Mouse (Mus musculus) B cell, adult 2 months (primary cell): ENCODE data around the gene Fam222b.

Experiments
- DNase-seq, 2 experiments: peaks; one replicate each; pipeline ENCODE4 v3.0.0; 2022

The Fam222b gene

DNA sequence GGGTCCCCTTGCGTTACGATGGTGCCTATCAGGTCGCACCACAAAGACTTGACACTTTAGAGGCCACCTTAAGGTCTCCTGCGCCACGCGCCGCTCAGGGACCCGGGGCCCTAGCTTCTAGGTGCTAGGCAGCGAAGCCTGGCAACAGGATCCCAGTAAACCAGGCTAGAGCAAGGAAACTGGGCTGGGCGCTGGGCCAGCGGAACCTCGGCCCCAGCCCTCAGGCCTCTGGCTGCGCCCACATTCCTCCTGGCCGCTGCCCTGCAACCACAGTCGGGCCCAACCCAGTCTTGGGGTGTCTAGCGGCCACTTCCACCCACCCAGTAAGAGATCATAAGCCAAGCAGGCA lies 71.3 kb downstream of the Fam222b start:
- no peak for DNase-seq

DNA sequence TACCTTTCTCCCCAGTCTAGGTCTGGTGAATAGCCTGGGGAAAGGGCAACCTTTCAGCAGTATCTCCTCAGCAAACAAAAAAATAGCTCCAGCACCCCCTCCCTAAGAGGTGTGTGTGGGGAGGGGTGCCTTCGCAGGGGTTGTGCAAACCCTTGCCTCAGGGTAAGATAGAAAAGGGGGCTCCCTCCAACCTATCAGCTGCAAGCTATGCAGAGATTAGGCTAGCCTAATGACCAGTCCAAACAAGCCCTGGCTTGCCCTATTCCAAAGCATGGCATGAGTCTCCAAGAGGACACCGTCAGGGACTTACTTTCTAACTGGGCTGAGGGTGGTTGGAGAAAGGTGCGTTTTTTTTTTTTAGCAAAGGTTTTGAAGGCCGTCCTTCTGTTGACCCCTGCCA lies 71.7 kb downstream of the Fam222b start:
- DNase-seq = no peak

DNA sequence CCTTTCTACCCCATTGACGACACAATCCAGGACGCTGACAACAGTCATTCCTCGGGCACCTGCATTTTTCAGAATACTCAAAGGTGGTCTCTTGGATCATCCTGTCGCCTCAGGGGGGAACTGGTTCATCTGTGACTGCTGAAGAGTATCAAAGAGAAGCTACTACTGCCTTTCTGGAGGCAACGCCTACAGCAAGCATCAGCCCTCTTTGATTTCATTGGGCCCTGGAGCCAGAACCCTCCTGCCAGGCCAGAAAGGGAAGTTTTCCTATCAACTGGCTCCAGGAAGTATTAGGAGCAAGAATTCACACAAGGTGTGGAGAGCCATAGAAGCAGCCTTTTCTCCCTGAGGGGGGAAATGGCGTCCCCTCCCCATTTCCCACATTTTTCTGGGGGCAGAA lies 72.2 kb downstream of the Fam222b start:
- no peak for DNase-seq

DNA sequence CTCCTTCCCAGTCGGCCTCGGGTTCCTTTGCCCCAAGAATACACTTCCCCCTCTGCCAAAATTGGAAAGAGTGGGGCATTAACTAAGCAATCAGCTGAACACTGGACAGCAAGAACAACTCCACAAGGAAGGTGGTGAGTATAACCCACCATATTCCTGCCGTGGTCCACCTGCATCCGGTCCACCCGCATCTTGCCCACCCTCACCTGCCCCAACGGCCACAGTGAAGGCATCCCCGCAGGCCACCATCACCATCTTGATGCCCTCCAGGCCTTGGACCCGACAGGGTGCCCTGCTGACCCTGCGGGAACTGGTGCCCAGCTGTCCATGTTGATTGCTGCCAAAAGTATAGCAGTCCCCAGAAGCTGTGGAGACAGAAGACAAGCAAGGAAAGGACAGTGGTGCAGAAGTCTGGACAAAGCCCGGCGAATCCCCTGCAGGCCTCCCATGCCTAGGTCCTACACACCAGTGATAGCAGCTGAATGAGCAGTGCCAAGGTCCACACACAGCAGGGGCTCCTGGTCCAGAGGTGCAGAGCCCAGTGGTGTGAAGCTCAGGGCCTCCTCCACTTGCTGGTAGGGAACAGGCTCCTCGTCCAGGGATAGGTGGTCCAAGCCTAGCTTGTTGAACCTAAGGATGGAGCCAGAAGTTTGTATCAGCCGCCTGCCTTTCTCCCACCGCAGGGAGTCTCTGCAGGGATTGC lies 72.9 kb downstream of the Fam222b start:
- DNase-seq = no peak

DNA sequence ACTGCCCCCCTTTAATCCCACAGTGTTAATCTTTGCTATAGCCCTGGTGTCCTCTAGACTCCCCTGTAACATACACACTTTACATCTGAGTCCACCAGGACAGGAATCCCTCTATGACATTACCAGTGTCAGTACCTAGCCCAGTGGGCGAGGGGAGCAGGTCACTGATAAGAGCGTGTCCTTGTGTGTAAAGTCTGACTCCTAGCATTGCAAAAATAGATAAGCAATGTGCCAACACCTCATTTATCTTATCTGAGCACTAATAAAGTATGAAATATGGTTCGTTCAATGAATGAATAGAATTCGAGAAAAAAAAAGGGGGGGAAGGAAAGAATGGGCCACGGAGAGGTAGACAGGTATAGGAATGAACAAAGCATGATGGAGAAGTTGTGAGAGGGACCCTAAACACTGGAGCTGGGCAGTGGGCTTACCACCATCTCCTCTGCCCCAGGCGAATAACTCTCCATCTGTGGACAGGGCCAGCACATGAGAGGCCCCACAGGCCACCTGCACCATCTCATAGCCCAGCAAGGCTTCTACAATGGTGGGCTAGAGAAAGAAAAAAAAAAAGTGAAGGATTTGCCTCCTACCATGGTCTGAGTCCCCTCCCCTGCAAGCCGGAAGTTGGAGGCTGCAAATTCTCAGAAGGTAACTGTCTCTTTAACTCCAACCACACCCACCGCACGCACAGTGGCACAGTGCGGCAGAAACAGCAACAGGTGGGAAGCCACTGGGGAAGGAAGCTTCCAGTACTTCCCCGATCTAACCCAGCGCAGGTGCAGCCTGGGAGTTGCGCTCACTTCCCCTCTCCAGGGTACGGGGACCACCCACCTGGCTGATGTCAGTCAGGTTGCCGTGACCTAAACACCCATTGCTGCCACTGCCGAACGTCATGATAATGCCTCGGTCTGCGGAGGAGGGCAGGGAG lies 74.3 kb downstream of the Fam222b start:
- DNase-seq = peak; percentile 71 to 77

DNA sequence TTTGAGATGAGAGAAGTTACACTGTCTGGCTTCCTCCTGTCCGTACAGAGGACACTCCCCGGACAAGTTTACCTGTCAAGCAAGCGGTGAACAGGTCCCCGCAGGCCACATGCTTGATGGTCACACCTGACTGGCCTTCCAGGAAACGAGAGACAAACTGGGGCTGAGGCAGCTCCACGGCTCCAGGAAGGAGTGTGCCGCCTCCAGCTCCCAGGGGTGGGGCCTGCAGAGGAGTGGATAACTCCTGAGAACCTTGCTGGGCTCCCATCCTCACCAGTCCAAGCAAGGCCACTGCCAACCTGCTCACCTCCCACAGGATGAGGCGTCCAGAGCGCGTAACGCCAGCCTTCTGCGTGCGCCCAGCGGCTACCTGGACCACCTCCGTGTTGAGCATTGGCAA lies 75.8 kb downstream of the Fam222b start:
- DNase-seq = no peak

DNA sequence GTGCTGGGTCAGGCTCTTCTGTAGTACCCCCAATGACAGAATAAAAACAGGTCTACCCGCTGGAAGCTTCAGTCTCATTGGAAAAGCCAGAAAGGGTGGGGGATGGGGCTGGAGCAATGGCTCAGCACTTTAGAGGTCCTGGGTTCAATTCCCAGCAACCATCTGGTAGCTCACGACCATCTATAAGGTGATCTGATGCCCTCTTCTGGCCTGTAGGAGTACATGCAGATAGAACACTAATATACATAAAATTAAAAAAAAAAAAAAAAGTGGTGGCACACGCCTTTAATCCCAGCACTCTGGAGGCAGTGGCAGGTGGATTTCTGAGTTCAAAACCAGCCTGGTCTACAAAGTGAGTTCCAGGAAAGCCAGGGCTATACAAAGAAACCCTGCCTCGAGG lies 76.9 kb downstream of the Fam222b start:
- no peak for DNase-seq

DNA sequence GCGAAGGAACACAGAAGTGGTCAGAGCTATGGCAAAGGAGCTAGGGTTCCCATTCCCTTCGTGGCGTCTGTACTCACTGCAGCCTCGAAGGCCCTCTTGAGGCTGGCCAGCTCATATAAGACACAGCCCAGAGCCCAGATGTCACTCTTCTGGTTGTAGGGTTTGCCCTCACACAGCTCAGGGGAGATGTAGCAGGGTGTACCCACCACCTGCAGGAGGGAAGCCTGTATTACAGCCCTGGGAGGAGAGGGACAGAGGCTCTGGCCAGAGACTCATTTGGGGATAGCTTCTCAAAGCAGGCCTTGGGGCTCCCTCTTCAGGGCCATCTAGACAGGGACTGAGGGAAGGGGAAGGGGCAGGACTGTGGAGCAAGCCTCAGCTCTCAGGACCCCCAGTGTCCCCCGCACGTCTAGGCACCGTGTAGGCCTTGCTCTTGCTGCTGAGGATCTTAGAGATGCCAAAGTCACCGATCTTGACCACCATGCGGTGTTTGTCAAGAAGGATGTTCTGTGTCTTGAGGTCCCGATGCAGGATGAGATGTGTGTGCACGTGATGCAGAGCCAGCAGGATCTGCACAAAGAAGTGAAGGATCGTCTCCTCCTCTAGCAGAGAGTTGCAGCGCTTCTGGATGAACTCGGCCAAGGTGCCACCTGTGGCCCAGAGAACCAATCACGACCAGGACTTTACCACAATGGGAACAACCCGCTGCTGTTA lies 77.7 kb downstream of the Fam222b start:
- peak; percentile 30 to 42 for DNase-seq

DNA sequence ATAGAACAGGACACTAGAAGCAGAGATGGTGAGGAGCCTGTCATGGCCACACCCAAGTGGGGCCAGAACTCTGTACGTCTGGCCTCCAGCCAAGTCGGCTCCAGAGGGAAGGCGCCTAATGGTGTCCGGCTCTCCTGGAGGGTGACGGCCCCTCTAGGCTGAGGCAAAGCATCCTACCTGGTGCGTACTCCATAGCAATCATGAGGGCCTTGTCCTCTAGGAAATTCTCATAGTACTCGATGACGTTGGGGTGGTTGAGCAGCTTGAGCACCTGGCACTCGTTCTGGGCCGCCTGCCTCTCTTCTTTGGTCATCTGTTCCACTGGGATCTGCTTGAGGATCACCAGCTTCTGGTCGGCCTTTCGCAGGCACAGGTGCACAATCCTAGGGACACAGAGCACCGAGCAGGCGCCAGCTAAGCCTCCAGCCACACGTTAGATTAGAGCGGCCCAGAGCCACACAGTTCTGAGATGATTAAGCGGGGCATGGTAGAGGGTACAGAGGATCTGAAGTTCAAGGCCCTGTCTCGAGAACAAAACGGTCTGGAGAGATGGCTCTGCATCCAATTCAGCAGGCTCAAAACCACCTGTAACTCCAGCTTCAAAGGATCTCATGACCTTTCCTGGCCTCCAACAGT lies 78.4 kb downstream of the Fam222b start:
- DNase-seq = no peak

DNA sequence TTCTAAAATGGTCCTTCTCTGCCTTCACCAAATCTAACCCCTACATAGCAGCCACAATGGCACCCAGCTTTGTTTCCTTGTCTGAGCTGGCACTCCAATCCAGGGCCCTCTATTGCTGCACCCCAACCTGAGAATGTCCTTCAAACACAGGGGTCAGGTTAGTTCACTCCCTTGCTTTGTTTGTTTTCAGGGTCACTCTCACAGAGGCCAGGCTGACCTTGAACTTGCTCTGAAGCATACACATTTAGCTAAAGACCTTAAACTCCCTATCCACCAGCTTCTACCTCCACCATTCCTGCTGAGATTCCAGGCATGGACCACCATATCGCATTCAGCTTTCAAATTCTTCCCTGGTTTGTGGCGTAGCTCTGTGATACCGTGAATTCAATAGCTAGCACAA lies 80.0 kb downstream of the Fam222b start:
- DNase-seq = no peak

DNA sequence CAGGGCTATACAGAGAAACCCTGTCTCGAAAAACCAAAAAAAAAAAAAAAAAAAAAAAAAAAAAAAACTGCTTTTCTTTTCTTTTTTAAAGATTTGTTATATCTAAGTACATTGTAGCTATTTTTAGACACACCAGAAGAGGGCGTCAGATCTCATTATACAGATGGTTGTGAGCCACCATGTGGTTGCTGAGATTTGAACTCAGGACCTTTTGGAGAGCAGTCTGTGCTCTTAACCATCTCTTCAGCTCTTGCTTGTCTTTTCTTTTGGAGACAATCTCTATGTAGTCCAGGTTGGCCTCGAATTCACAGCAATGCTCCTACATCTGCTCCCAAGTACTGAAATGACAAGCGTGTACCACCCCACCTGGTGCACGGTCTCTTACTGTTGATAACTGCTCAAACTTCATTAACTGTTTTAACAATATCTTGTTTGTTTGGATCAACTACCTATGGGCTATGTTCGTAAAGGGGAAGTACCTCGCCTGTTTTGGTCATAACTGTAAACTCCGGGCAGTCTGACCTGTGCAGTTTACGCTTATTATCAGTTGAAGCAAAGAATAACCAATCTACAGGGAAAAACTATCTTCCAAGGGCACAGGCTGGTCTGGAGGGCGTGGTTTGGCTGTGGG lies 81.4 kb downstream of the Fam222b start:
- DNase-seq = no peak

DNA sequence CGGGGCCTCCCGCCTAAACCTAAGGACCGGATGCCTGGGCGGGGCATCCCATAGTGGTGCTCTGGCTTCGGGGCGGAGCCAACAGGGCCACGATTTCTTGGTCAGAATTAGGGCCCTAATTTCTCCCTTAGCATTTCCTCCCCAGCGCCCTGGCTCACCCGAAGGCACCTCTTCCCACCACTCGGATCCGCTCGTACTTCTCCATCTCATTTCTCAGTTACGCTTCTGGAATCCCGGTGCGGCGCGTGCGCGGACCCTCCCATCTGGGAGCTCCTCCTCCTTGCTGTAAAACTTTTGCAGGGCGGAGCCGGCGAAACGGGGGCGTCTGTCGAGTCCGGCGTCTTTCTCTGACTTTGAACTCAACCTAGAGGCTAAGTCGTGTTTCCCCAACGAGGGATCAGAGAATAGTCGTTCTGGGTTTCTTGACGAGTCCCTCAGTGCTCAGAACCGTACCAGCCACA lies 82.0 kb downstream of the Fam222b start, which contains the start of the genes Nek8 and Tlcd1:
Gene Nek8 (minus strand): TSS at position 274 of the 461 bp plus-strand sequence.
Gene Tlcd1 (plus strand): TSS at position 310 of the 461 bp plus-strand sequence.
- DNase-seq = peak; percentile 95

DNA sequence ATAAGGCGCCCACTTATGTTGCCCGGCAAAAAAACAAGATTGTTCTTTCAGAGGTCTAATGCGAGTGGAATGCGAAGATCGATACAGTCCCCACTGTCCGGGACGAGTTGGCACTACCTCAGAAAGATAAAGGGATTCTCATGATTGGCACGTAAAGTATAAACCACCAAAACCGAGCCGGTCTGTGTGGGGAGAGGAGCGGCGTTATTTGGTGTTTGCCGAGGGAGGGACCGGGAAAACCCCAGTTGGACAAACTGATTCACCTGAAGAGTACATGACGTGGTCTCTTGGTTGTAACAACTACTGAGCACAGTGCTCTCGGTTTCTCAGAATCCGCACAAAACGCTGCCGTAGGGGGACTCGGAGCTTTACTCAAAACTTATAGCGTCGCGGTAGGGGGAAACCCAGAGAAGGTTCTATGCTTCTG lies 82.5 kb downstream of the Fam222b start:
- peak; percentile 46 to 47 for DNase-seq

DNA sequence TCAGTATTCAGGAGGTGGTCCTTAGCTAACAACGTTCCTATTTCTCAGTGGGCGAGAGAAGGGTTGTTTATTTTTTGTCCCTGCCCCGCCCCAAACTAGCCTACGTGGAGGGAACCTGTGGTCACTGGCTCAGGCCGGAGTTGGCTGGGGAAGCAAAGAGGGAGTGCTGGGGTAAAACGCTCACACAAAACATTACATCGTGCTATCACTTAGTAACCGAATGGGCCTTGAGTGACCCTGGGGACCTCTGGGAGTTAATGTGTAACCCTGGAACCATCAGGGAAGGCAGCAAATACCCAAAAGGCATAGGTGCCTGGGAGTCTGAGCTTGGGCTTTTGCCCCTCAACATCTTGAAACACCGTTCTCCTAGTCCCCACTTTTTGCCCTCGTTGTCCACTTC lies 83.0 kb downstream of the Fam222b start:
- no peak for DNase-seq

DNA sequence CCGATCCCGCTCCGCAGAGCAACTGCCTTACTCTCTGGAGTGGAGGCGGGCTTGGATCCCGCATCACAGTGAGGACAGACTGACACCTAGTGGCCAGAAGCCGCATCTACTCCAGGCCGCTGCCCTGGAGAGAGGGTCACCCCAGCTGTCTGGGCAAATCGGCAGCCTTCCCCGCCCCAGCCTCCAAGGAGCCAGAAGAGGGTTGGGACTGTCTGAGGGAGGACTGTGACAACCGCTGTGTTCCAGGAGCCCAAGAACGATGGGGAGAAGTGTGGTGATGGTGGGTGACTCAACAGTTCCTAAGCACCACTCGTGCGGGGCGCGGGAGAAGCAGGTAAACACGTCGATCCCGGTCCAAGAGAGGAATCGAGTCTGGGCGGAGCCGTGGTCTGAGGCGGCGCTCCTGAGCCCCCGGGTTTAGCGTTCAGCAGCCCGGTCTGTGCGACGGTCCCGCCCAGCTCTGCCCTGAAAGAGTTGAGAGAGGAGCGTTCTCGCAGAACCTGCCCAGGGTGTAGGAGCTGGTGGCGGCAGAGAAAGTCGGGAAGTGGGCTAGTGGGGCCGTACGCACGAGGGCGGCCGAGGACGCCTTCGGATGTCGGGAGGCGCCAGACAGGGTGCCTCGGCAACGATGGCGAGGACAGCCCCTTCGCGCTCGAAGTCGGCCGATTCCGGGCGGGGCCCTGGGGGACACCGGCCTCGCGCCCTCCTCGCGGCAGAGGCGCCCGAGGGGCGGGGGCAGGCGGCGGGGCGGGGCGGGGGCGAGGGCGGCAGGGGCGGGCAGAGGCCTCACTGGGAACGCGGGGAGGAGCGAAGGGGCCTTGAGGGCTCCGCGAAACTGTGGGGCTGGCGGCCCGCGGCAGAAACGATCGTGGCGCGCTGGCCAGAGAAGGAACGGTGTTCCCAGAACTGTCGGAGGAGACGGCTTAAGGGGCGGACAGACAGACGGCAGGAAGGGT lies 83.7 kb downstream of the Fam222b start:
- peak; percentile 91 for DNase-seq

DNA sequence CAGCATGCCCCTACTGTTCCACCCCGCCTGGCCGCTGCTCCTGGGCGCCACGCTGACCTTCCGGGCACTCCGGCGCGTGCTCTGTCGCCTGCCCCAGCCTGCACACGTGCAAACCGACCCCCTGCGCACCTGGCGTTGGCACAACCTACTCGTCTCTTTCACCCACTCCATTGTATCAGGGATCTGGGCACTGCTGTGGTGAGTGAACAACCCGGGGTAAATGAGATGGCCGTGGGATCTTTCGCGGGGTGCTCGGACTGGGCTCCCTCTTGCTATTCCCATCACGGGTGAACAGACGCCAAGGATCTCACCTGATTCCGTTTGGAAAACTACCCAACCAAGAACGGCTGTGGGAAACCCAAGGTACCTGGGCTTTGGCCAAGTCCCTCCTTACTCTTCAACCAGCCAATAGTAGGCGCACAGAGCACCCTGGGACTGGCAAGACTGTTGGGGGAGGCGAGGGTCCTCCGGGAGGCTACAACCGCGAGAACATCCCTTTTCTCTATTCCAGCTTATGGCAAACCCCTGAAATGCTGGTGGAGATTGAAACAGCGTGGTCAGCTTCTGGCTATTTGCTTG lies 84.5 kb downstream of the Fam222b start:
- DNase-seq = peak in 1 of 2 experiments; percentile 21

DNA sequence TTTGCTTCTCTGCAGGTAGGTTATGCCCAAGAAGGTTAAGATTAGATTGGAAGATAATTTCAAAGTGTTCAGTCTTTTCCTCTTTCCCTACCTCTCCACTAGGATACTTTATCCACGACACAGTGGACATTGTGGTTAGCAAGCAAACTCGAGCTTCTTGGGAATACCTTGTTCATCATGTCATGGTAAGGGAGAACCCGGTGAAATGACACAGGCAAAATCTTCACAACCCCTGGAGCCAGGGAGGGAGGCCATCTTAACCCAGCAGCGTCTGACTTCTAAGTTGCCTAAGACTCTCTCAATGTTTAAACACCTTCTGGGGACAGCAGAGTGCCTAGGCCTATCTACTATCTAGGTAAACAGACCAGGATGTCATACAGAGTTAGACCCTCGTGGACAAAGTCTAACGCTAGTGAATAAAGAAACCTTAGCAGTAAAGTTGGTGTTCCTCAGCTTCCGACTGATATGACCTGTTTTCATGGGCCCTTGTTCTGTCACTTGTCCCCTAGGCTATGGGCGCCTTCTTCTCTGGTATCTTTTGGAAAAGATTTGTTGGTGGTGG lies 85.1 kb downstream of the Fam222b start:
- no peak for DNase-seq

DNA sequence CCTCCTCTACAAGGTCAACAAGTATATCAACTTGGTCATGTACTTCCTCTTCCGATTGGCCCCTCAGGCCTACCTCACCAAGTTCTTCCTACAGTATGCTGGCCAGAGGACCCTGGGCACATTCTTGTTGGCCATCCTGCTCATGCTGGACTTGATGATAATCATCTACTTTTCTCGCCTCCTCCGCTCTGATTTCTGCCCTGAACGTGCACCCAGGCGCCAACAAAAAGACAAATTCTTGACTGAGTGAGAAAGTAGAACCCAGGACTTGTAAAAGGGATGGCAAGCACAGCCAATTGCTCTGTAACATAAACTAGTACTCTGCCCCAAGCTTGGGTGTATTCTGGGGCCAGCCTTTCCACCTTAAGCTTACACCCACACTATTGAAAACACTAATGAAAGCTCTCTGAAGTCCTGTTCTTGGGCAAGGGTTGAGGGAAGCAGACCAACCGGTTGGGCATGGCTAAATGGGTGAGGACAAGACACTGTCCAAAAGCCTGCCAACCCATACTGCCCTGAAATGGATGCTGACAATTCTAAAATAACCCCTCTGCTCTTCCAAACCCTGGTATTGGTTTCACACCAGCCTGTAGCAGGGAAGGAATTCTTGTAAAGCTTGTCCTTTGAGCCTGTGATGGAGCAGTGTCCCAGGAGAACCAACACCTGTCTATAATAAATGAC lies 85.8 kb downstream of the Fam222b start:
- no peak for DNase-seq

DNA sequence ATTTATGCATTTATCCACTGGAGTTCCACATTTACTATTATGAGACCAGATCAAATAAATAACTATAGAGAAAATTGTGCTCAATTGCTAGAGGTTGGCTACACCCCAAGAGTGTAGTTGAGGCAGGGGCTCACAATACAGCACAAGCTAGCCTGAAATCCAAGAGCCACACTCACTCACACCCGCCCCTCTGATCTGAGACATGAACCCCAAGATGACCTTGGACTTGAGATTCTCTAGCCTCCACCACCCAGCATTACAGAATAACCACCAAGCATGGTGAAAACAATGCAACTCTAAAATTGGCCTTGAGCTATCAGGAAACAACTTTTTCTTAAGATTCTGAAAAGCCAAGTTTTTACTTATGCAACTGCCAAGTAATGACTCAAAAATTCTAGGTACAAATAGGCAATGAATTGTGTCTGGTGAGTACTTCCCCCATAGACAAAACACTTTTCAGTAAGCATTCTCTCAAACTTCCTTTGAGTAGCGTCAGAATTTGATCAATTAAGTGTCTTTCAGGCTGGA lies 87.4 kb downstream of the Fam222b start:
- DNase-seq = no peak
